Comparison of ENCODE assay signal across 22 mouse cellular contexts in the genomic region with DNA sequence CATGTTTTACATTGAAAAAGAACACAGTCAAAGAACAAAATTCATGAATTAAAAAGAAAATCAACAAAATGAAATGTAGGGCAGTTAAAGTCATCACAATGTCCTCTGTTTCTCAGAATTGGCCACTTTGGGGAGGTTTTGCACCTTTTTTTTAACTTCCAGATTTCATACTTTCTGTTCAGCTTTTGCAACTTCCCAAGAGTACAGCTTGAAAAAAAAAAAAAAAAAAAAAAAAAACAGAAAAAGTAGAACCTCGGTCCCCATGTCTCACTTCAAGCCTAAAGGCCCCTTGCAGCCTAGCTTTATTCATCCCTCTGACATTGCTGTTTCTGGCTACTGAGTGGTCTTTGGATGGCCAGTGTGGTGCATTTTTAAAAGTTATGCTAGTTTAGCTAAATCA.
DNase-seq lines count a peak whose midpoint lies in the region; ATAC-seq and TF ChIP-seq lines count a peak whose summit lies in the region.
"Had no signal": no experiment of that assay in that cellular context is flagged by ENCODE, and none has a peak within 500 bp of the region (broad histone marks: within the 10 kb centered on the region; RNA-seq: fewer than 3 reads in every experiment).

No protein-coding gene starts in this region.

- TF ChIP-seq POLR2A in CH12.LX (IDR thresholded peaks at IDR 0.05; ENCODE audit: low read depth, low read length) = no peak

- no peak for TF ChIP-seq CTCF in CH12.LX (conservative IDR thresholded peaks at IDR 0.05 in 1 of 2, IDR thresholded peaks at IDR 0.05 in 1 of 2; ENCODE audit: low read depth in 2 of 2, low read length in 2 of 2)
- no peak for TF ChIP-seq CTCF in left cerebral cortex, adult 2 months (IDR thresholded peaks at IDR 0.05)

- no peak overlapping the region for H3K4me3 ChIP-seq in CH12.LX (replicated peaks in 1 of 3; ENCODE audit: low read depth in 2 of 3, low read length in 2 of 3, poor library complexity in 1 of 3)
- no peak overlapping the region for H3K4me3 ChIP-seq in left cerebral cortex, adult 2 months
- H3K4me3 ChIP-seq: embryonic facial prominence, embryonic 10.5 days; embryonic facial prominence, embryonic 12.5 days; forebrain, embryonic 13.5 days; forebrain, embryonic 15.5 days had no signal

- no peaks in the 10 kb centered on the region for H3K79me2 ChIP-seq in CH12.LX (replicated peaks; ENCODE audit: control insufficient read depth, extremely low read depth, insufficient read depth, poor library complexity, severe bottlenecking)

- H3K36me3 ChIP-seq in CH12.LX (replicated peaks in 1 of 2; ENCODE audit: control insufficient read depth in 1 of 2, insufficient read depth in 1 of 2, low read length in 1 of 2) = no peaks in the 10 kb centered on the region
- H3K36me3 ChIP-seq: embryonic facial prominence, embryonic 10.5 days; embryonic facial prominence, embryonic 12.5 days; forebrain, embryonic 15.5 days; G1E had no signal

- no peak overlapping the region for H3K9ac ChIP-seq in CH12.LX (ENCODE audit: insufficient read depth, low read depth)
- H3K9ac ChIP-seq: embryonic facial prominence, embryonic 12.5 days; forebrain, embryonic 13.5 days; forebrain, embryonic 15.5 days; forebrain, postnatal 0 days had no signal

- 0 out of 2 replicates have a peak, but pooled peaks have one; percentile 5 for ATAC-seq in granulocyte monocyte progenitor cell, adult 5-6 weeks (replicated peaks; ENCODE audit: poor library complexity, severe bottlenecking)
- ATAC-seq: activated CD4-positive, CD25-positive, alpha-beta regulatory T cell, adult 4 months; forebrain, embryonic 13.5 days; forebrain, embryonic 15.5 days; forebrain, postnatal 0 days; Patski had no signal

- no peak overlapping the region for H3K27ac ChIP-seq in CH12.LX (ENCODE audit: insufficient read depth, low read depth)
- no peak overlapping the region for H3K27ac ChIP-seq in left cerebral cortex, adult 2 months
- H3K27ac ChIP-seq: embryonic facial prominence, embryonic 10.5 days; embryonic facial prominence, embryonic 12.5 days; forebrain, embryonic 13.5 days; forebrain, embryonic 15.5 days had no signal

- no peaks in the 10 kb centered on the region for H3K27me3 ChIP-seq in CH12.LX (replicated peaks)
- H3K27me3 ChIP-seq: embryonic facial prominence, embryonic 12.5 days; forebrain, embryonic 13.5 days; forebrain, embryonic 15.5 days; Patski had no signal

- intact Hi-C loops in left cerebral cortex, adult 2 months (cut with DNase I) = no loop called here

- peaks cover 0 to 22% of the 10 kb centered on the region in 2 experiments; a peak in 2 of 4 replicates for H3K4me1 ChIP-seq in CH12.LX (ENCODE audit: control insufficient read depth in 1 of 2, insufficient read depth in 2 of 2)
- H3K4me1 ChIP-seq: embryonic facial prominence, embryonic 12.5 days; forebrain, embryonic 13.5 days; forebrain, embryonic 15.5 days had no signal

- TF ChIP-seq EP300 in CH12.LX (IDR thresholded peaks at IDR 0.05; ENCODE audit: low read length) = no peak

- no peak overlapping the region for H3K4me2 ChIP-seq in CH12.LX (ENCODE audit: insufficient read depth, low read depth, poor library complexity, severe bottlenecking)
- H3K4me2 ChIP-seq: embryonic facial prominence, embryonic 12.5 days; forebrain, embryonic 13.5 days; forebrain, embryonic 15.5 days had no signal

- dilution Hi-C loops in CH12.LX (cut with MboI; ENCODE audit: extremely low pct_ligation_motif_present, extremely low pct_unique_long_range_greater_than_20kb, low sequenced_read_pairs) = no loop called here

- TF ChIP-seq RAD21 in CH12.LX (IDR thresholded peaks at IDR 0.05; ENCODE audit: low read depth, low read length) = no peak

- DNase-seq in CH12.LX (ENCODE audit: extremely low read depth) (no peak), liver (no peak)
- DNase-seq in cerebellum, postnatal 4 days (ENCODE audit: low spot score in 2 of 2) = no peak
- DNase-seq in left cerebral cortex, adult 2 months (ENCODE audit: extremely low spot score in 1 of 2, low spot score in 2 of 2) = no peak
- DNase-seq: adrenal gland, adult 8-10 months; adrenal gland, postnatal 14 days; adrenal gland, postnatal 36 days; cerebellum, adult 11 months; cerebellum, adult 18-20 months; cerebellum, adult 8-10 months; cerebellum, adult 9-11 months; cerebellum, postnatal 14 days; cerebellum, postnatal 36 days; forebrain, postnatal 0 days had no signal

- no peaks in the 10 kb centered on the region for H3K9me3 ChIP-seq in CH12.LX (replicated peaks; ENCODE audit: low read length)
- H3K9me3 ChIP-seq: embryonic facial prominence, embryonic 10.5 days; embryonic facial prominence, embryonic 12.5 days; forebrain, embryonic 13.5 days; forebrain, embryonic 15.5 days; G1E had no signal

- in situ Hi-C loops in CH12.LX (cut with MboI; ENCODE audit: low pct_ligation_motif_present, low pct_unique_long_range_greater_than_20kb, low sequenced_read_pairs) = loop anchor here (25.0 kb wide), 1 partner anchor 1276 kb away; no protein-coding TSS in a partner anchor

TF ChIP-seq in CH12.LX, 34 proteins besides CTCF, POLR2A, EP300 and RAD21:
- TF ChIP-seq UBTF (IDR thresholded peaks at IDR 0.05; ENCODE audit: low read depth, low read length) (no peak), ZNF384 (IDR thresholded peaks at IDR 0.05; ENCODE audit: low read depth, low read length) (peak; percentile 84)
